Mouse (Mus musculus) neural tube, embryonic 14.5 days (tissue): Measurements from ENCODE around the gene Gtsf1. TPM values are rescaled to one million over a fixed set of nuclear protein-coding genes. Genes with fewer than 3 reads are reported as not detected.

Experiments used
- ATAC-seq: fragments of 200-750 bp; cut with Nextera tagmentation; 2 replicates; pipeline ENCODE4 v1.8.0; 2017; ENCODE audit warnings: low read depth, mild to moderate bottlenecking, moderate TSS enrichment, moderate library complexity
- H3K27ac ChIP-seq: fragments of 300-500 bp; sonication (generic); 2 replicates; pipeline ENCODE4 v1.5.1; 2014; ENCODE audit warnings: low read depth, mild to moderate bottlenecking, control low read depth, low read length, moderate library complexity, mixed read lengths
- H3K27me3 ChIP-seq: fragments of 300-500 bp; sonication (generic); 2 replicates; pipeline ENCODE4 v1.6.1; 2014; ENCODE audit warnings: low read length; ENCODE audit not compliant: control insufficient read depth, insufficient read depth
- H3K36me3 ChIP-seq: fragments of 300-500 bp; sonication (generic); 2 replicates; pipeline ENCODE4 v1.6.1; 2014; ENCODE audit warnings: low read length, mixed read lengths; ENCODE audit not compliant: control insufficient read depth, insufficient read depth
- H3K4me1 ChIP-seq: fragments of 300-500 bp; sonication (generic); 2 replicates; pipeline ENCODE4 v1.6.1; 2014; ENCODE audit warnings: low read length; ENCODE audit not compliant: control insufficient read depth, insufficient read depth
- H3K4me2 ChIP-seq: fragments of 300-500 bp; sonication (generic); 2 replicates; pipeline ENCODE4 v1.6.1; 2014; ENCODE audit warnings: mild to moderate bottlenecking, low read depth, low read length, control low read depth
- H3K4me3 ChIP-seq: fragments of 300-500 bp; sonication (generic); 2 replicates; pipeline ENCODE4 v1.5.1; 2014; ENCODE audit warnings: low read depth, low read length, control low read depth, mixed read lengths
- H3K9ac ChIP-seq: fragments of 300-500 bp; sonication (generic); replicated peaks from 2 replicates; pipeline ENCODE4 v1.6.1; 2014; ENCODE audit warnings: low read depth, mild to moderate bottlenecking, control low read depth, low read length, mixed read lengths
- H3K9me3 ChIP-seq: fragments of 300-500 bp; sonication (generic); 2 replicates; pipeline ENCODE4 v1.6.1; 2016; ENCODE audit warnings: low read length; ENCODE audit not compliant: control insufficient read depth
- WGBS: fragments of 180-500 bp; shearing (Covaris S2); extraction: QIAGEN DNeasy Blood & Tissue Kit; methylation state at CpG from one replicate; pipeline ENCODE4 v1.1.7; 2014; 5-methylcytosine and 5-hydroxymethylcytosine counted together
- polyA plus RNA-seq: library from polyadenylated mRNA; unstranded; fragments of >200 nt; fragmentation: Nextera tagmentation; extraction: Ambion mirVana; gene quantifications from 2 replicates; pipeline ENCODE4 v1.2.1, GENCODE M21; 2014

Gtsf1 gene
- polyA plus RNA-seq, 1 experiment from 2014 or later: not detected

DNA sequence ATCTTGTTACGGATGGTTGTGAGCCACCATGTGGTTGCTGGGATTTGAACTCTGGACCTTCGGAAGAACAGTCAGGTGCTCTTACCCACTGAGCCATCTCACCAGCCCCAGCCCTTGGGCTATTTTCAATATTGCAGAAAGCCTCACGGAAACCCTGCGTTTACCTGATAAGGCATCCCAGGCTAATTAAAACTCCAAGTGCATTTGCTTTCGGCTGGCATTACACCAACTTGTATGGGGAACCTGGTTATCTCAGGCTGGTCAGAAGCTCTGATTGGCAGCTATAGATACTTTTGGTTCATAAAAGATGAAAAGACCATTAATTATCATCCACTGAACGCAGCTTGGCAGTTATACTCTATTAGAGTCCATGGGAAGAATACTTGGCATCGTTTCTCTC, 67.9 kb downstream of the Gtsf1 start:
- WGBS: 89% methylated on average over 6 of the region's 7 CpGs

DNA sequence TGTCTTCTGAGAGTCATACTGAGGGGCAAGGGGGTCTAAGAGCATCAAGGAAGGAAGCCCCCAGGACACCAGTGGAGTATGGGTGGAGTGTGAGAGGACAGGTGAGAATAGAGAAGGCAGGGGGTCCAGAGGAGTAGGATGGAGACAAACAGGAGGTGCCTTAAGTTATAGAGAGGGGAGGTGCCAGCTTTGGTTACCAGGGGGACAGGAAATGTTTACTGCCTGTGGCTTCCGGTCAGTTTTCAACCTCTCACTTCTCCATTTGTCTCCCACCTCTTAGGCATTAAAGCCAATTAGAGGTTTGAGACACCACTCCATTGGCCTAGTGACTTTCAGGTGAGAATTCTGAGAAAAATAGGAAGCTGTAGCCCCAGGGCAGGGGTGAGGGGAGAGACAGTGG, 69.0 kb downstream of the Gtsf1 start:
- H3K4me3 ChIP-seq: no peak overlapping the region
- 79% methylated on average over 1 of the region's 1 CpGs for WGBS
- H3K4me2 ChIP-seq: no peak overlapping the region
- H3K27ac ChIP-seq: no peak overlapping the region
- no peaks in the 10 kb centered on the region for H3K36me3 ChIP-seq
- ATAC-seq: no peak
- no peak overlapping the region for H3K9ac ChIP-seq
- peaks cover 7% of the 10 kb centered on the region; the same call in 1 of the 2 replicates for H3K4me1 ChIP-seq
- 0 out of 2 replicates have a peak, but pooled peaks cover 2% of the 10 kb centered on the region for H3K27me3 ChIP-seq
- H3K9me3 ChIP-seq: no peaks in the 10 kb centered on the region

More for the DNA sequence above, 67.9 kb downstream of the Gtsf1 start:
- Histone ChIP-seq H3K4me3 (no peak overlapping the region), H3K27ac (no peak overlapping the region), H3K9me3 (no peaks in the 10 kb centered on the region), H3K9ac (no peak overlapping the region), H3K36me3 (no peaks in the 10 kb centered on the region), H3K4me2 (no peak overlapping the region), H3K27me3 (peaks cover 2% of the 10 kb centered on the region; the same call in 1 of the 2 replicates), H3K4me1 (peaks cover 12% of the 10 kb centered on the region)
- ATAC-seq: no peak

GRCm38 (mm10) chr15:103359869-103360602, 70.2 kb downstream of the Gtsf1 start:
- Histone ChIP-seq H3K4me2 (no peak overlapping the region), H3K9me3 (no peaks in the 10 kb centered on the region), H3K36me3 (no peaks in the 10 kb centered on the region), H3K4me1 (no peaks in the 10 kb centered on the region), H3K27ac (no peak overlapping the region), H3K9ac (no peak overlapping the region), H3K4me3 (no peak overlapping the region), H3K27me3 (no peaks in the 10 kb centered on the region)
- ATAC-seq: no peak
- WGBS: 95% methylated on average over 5 of the region's 5 CpGs

DNA sequence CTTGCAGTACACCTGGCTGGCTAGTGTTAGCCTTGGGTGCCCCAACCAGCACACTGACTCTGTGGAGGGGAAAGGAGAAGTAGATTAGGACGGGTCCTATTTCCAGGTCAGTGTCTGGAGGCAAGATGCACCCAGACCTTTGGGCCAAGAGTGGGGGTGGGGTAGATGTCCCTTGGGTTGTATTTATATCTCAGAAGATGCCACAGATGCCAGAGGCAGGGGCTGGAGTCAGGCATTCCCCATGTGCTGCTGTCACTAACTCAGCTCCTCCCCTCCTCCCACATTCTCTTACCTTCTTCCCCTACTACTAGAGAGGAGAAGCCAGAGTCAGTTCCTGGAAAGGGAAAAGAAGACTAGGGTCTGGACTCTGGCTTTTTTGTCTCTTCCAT, 71.2 kb downstream of the Gtsf1 start:
- Histone ChIP-seq H3K36me3 (no peaks in the 10 kb centered on the region), H3K9ac (no peak overlapping the region), H3K27me3 (no peaks in the 10 kb centered on the region), H3K9me3 (no peaks in the 10 kb centered on the region), H3K27ac (no peak overlapping the region), H3K4me2 (no peak overlapping the region), H3K4me3 (no peak overlapping the region), H3K4me1 (no peaks in the 10 kb centered on the region)
- WGBS: 50% methylated on average over 1 of the region's 1 CpGs
- no peak for ATAC-seq

DNA sequence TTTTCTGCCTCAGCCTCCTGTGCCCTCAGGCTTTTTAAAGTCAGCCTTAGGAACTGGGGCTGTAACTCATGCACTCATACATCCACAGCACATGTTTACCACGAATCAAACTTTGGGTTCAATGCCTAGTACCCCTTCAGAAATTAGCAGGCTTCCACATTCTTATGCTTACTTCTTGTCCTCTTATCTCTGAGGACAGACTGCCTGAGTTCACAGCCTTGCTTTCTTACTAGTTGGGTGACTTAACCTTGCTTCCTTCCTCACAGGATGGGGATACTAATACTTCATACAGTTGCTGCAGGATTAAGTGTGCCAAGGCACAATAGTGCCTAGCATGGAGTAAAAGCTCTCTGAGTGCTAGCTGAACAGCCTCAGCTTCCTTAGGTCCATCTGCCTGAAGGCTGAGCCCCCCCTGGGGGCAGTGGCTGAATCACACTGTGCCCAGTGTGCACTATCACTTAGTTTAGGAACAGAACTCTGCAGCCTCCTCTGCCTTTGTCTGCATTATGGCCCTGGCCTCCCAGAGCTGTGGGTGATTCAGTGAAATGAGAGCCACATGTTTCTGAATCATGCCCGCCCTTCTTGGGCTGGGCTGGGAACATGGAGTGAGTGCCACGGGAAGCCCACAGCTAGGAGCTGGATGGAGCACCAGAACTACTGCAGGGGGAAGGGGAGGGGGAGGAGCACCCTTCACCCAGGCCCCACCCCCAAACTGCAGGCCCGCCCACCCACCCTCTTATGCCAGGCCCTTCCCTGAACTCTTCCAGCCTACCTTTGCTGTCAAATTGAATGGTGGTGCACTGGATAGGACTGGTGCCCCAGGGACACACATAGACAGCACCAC, 71.8 kb downstream of the Gtsf1 start:
- H3K9me3 ChIP-seq: no peaks in the 10 kb centered on the region
- H3K27me3 ChIP-seq: no peaks in the 10 kb centered on the region
- H3K36me3 ChIP-seq: no peaks in the 10 kb centered on the region
- WGBS: 27% methylated on average over 4 of the region's 4 CpGs
- H3K9ac ChIP-seq: no peak overlapping the region
- H3K27ac ChIP-seq: no peak overlapping the region
- H3K4me1 ChIP-seq: no peaks in the 10 kb centered on the region
- no peak for ATAC-seq
- no peak overlapping the region for H3K4me2 ChIP-seq
- no peak overlapping the region for H3K4me3 ChIP-seq

- 79% methylated on average over 4 of the region's 4 CpGs for WGBS
- H3K4me2 ChIP-seq: no peak overlapping the region
Observed at GRCm38 (mm10) chr15:103357817-103358216, 72.5 kb downstream of the Gtsf1 start.

DNA sequence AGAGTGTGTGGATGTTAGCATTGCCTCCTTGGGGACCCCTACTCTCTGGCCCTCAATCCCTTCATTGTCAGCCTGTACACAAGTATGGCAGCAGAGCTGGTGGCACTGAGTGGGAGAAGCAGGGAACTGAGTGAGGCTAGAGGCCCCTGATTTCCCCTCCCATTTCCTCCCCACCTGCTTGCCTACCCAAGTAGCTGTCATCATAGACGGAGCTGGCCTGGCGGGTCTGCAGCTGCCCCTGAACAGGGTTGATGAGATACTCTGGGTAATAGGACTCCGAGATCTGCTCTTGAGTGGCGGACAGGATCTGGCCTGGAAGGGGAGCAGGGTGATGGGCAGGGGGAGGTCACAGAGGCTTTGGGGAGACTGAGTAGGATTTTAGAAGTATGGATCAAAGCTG, 74.1 kb downstream of the Gtsf1 start:
- 87% methylated on average over 4 of the region's 4 CpGs for WGBS

More at GRCm38 (mm10) chr15:103357817-103358216, 72.5 kb downstream of the Gtsf1 start:
- Histone ChIP-seq H3K36me3 (no peaks in the 10 kb centered on the region), H3K9ac (no peak overlapping the region), H3K4me3 (no peak overlapping the region), H3K27ac (no peak overlapping the region), H3K4me1 (no peaks in the 10 kb centered on the region), H3K9me3 (no peaks in the 10 kb centered on the region), H3K27me3 (no peaks in the 10 kb centered on the region)
- ATAC-seq: no peak

DNA sequence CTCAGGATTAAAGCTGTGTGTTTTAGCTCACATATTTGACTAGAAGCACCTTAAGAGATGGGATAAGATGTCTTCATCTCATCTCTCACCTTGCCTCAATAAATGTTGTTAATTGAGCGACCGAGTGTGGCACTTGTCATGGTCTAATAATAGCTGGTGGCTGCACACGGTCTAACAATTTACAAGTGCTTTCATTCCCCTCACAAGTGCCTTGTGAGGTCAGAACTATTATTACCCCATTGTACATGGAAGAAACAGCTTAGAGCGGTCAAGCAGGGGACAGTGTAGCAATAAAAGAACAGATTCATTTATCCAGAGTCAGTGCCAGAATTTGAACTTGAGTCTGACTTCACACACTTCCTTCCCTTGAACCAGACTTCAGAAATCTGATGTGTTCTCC, 74.8 kb downstream of the Gtsf1 start:
- Histone ChIP-seq H3K4me3 (no peak overlapping the region), H3K4me2 (no peak overlapping the region), H3K36me3 (no peaks in the 10 kb centered on the region), H3K9me3 (no peaks in the 10 kb centered on the region), H3K27ac (no peak overlapping the region), H3K4me1 (no peaks in the 10 kb centered on the region), H3K9ac (no peak overlapping the region), H3K27me3 (no peaks in the 10 kb centered on the region)
- 74% methylated on average over 4 of the region's 4 CpGs for WGBS
- ATAC-seq: no peak

More for the DNA sequence above, 74.1 kb downstream of the Gtsf1 start:
- H3K4me2 ChIP-seq: no peak overlapping the region
- H3K9ac ChIP-seq: no peak overlapping the region
- no peak for ATAC-seq
- no peak overlapping the region for H3K4me3 ChIP-seq
- no peaks in the 10 kb centered on the region for H3K9me3 ChIP-seq
- H3K36me3 ChIP-seq: no peaks in the 10 kb centered on the region
- H3K27me3 ChIP-seq: no peaks in the 10 kb centered on the region
- no peak overlapping the region for H3K27ac ChIP-seq
- H3K4me1 ChIP-seq: no peaks in the 10 kb centered on the region

- Histone ChIP-seq H3K27me3 (no peaks in the 10 kb centered on the region), H3K36me3 (no peaks in the 10 kb centered on the region), H3K27ac (no peak overlapping the region), H3K4me1 (no peaks in the 10 kb centered on the region), H3K4me3 (no peak overlapping the region), H3K9me3 (no peaks in the 10 kb centered on the region), H3K4me2 (no peak overlapping the region), H3K9ac (no peak overlapping the region)
- 95% methylated on average over 2 of the region's 2 CpGs for WGBS
- ATAC-seq: no peak
Observed at GRCm38 (mm10) chr15:103354690-103355089, 75.6 kb downstream of the Gtsf1 start.
